8 mouse cellular contexts compared by ENCODE assay signal in genomic region chr11:98776052-98776764, GRCm38 (mm10). TPM values are rescaled to one million over a fixed set of nuclear protein-coding genes. Genes with fewer than 3 reads are reported as not detected.
DNase-seq lines count a peak whose midpoint lies in the region; ATAC-seq and TF ChIP-seq lines count a peak whose summit lies in the region.

No protein-coding gene starts in this region.

- ATAC-seq in heart, embryonic 15.5 days (replicated peaks; ENCODE audit: insufficient number of reproducible peaks, insufficient read depth, low FRiP score, low read depth): no peak
- no peak for ATAC-seq in hindbrain, embryonic 11.5 days (ENCODE audit: low FRiP score)
- no peak for ATAC-seq in midbrain, embryonic 11.5 days (ENCODE audit: low FRiP score)

- H3K9me3 ChIP-seq in heart, embryonic 15.5 days (replicated peaks): no peaks in the 10 kb centered on the region
- H3K9me3 ChIP-seq in MEL (replicated peaks; ENCODE audit: insufficient read depth, low read length): no peaks in the 10 kb centered on the region
- no peaks in the 10 kb centered on the region for H3K9me3 ChIP-seq in hindbrain, embryonic 11.5 days (ENCODE audit: control insufficient read depth, low read length)
- H3K9me3 ChIP-seq in midbrain, embryonic 11.5 days (ENCODE audit: control insufficient read depth, low read length): no peaks in the 10 kb centered on the region

- H3K27ac ChIP-seq in heart, embryonic 15.5 days: peak overlapping the region; percentile 93
- H3K27ac ChIP-seq in MEL (ENCODE audit: control insufficient read depth, low read depth, low read length): peak overlapping the region; percentile 81
- peak overlapping the region; percentile 33; the same call in 1 of the 2 replicates for H3K27ac ChIP-seq in hindbrain, embryonic 11.5 days (ENCODE audit: low read depth, low read length)
- 0 out of 2 replicates have a peak overlapping the region, but pooled peaks have one; percentile 14 for H3K27ac ChIP-seq in midbrain, embryonic 11.5 days (ENCODE audit: low read depth, low read length)

- H3K4me1 ChIP-seq in heart, embryonic 15.5 days (replicated peaks): peaks cover 61% of the 10 kb centered on the region
- peaks cover 15 to 40% of the 10 kb centered on the region in 2 experiments for H3K4me1 ChIP-seq in MEL (ENCODE audit: control insufficient read depth in 1 of 2, insufficient read depth in 2 of 2, low read length in 2 of 2)
- peaks cover 12% of the 10 kb centered on the region for H3K4me1 ChIP-seq in hindbrain, embryonic 11.5 days (replicated peaks; ENCODE audit: control insufficient read depth, insufficient read depth, low read length)
- H3K4me1 ChIP-seq in midbrain, embryonic 11.5 days (ENCODE audit: control insufficient read depth, insufficient read depth, low read length): peaks cover 40% of the 10 kb centered on the region

- peaks cover 4% of the 10 kb centered on the region for H3K36me3 ChIP-seq in heart, embryonic 15.5 days
- peaks cover 0 to 24% of the 10 kb centered on the region in 2 experiments; a peak in 2 of 4 replicates for H3K36me3 ChIP-seq in MEL (ENCODE audit: control insufficient read depth in 1 of 2, insufficient read depth in 2 of 2, low read length in 2 of 2)
- no peaks in the 10 kb centered on the region for H3K36me3 ChIP-seq in hindbrain, embryonic 11.5 days (ENCODE audit: control insufficient read depth, insufficient read depth, low read length)
- no peaks in the 10 kb centered on the region for H3K36me3 ChIP-seq in midbrain, embryonic 11.5 days (ENCODE audit: control insufficient read depth, insufficient read depth, low read length)

- H3K4me2 ChIP-seq in heart, embryonic 15.5 days: peak overlapping the region; percentile 76
- H3K4me2 ChIP-seq in hindbrain, embryonic 11.5 days (replicated peaks; ENCODE audit: low read depth, low read length): peak overlapping the region; percentile 12; the same call in 1 of the 2 replicates
- peak overlapping the region; percentile 56; the same call in 1 of the 2 replicates for H3K4me2 ChIP-seq in midbrain, embryonic 11.5 days

- TF ChIP-seq EP300 in MEL (IDR thresholded peaks at IDR 0.05; ENCODE audit: low read depth in 1 of 2, low read length in 2 of 2): no peak; a peak in 1 of 4 replicates

- TF ChIP-seq POLR2A in MEL (IDR thresholded peaks at IDR 0.05; ENCODE audit: control insufficient read depth in 1 of 2, insufficient read depth in 1 of 2, low read depth in 1 of 2, low read length in 2 of 2, poor library complexity in 1 of 2): no peak

- no peak for TF ChIP-seq CTCF in MEL (IDR thresholded peaks at IDR 0.05 in 2 of 3, conservative IDR thresholded peaks at IDR 0.05 in 1 of 3; ENCODE audit: control insufficient read depth in 1 of 3, insufficient read depth in 1 of 3, low read depth in 2 of 3, low read length in 3 of 3, poor library complexity in 1 of 3, severe bottlenecking in 1 of 3)

- H3K9ac ChIP-seq in heart, embryonic 15.5 days: peak overlapping the region; percentile 47
- H3K9ac ChIP-seq in MEL (ENCODE audit: control insufficient read depth, low read depth, low read length, poor library complexity, severe bottlenecking): peak overlapping the region; percentile 74
- H3K9ac ChIP-seq in hindbrain, embryonic 11.5 days (ENCODE audit: low read depth, low read length): peak overlapping the region; percentile 32; the same call in 1 of the 2 replicates
- H3K9ac ChIP-seq in midbrain, embryonic 11.5 days (ENCODE audit: low read length): peak overlapping the region; percentile 48

- H3K79me2 ChIP-seq in MEL (ENCODE audit: control insufficient read depth, insufficient read depth, low read length, poor library complexity): no peaks in the 10 kb centered on the region; the same call in 1 of the 2 replicates

- 19% methylated on average over 12 of the region's 12 CpGs for WGBS in heart, embryonic 15.5 days
- WGBS in hindbrain, embryonic 11.5 days: 57% methylated on average over 12 of the region's 12 CpGs
- 58% methylated on average over 12 of the region's 12 CpGs for WGBS in midbrain, embryonic 11.5 days

- TF ChIP-seq RAD21 in MEL (IDR thresholded peaks at IDR 0.05; ENCODE audit: low read depth, low read length): no peak

- no peak for DNase-seq in heart, adult 9 months (ENCODE audit: low spot score in 2 of 2)
- peak; percentile 82 for DNase-seq in MEL (ENCODE audit: low read depth, low spot score)
- no peak for DNase-seq in hindbrain, embryonic 11.5 days (ENCODE audit: low spot score)
- peak; percentile 91 for DNase-seq in midbrain, embryonic 11.5 days (ENCODE audit: low spot score, missing footprints)
- no peak for DNase-seq in cerebellum, adult 11 months
- DNase-seq in thymus, postnatal 10 days (ENCODE audit: low spot score in 2 of 2): no peak
- no peak for DNase-seq in right cerebral cortex, postnatal 14 days

- H3K4me3 ChIP-seq in heart, embryonic 15.5 days: peak overlapping the region; percentile 55
- H3K4me3 ChIP-seq in MEL (ENCODE audit: control insufficient read depth in 1 of 2, insufficient read depth in 1 of 2, low read depth in 2 of 2, low read length in 2 of 2): peak overlapping the region; percentile 27 to 57
- H3K4me3 ChIP-seq in hindbrain, embryonic 11.5 days (ENCODE audit: low read depth, low read length): no peak overlapping the region
- no peak overlapping the region for H3K4me3 ChIP-seq in midbrain, embryonic 11.5 days (ENCODE audit: low read depth, low read length)

- no peaks in the 10 kb centered on the region for H3K27me3 ChIP-seq in heart, embryonic 15.5 days
- no peaks in the 10 kb centered on the region for H3K27me3 ChIP-seq in MEL (ENCODE audit: control insufficient read depth in 1 of 2, insufficient read depth in 2 of 2, low read length in 2 of 2)
- H3K27me3 ChIP-seq in hindbrain, embryonic 11.5 days (ENCODE audit: control insufficient read depth, insufficient read depth, low read length): no peaks in the 10 kb centered on the region
- peaks cover 3% of the 10 kb centered on the region; the same call in 1 of the 2 replicates for H3K27me3 ChIP-seq in midbrain, embryonic 11.5 days (ENCODE audit: control insufficient read depth, insufficient read depth, low read length)

TF ChIP-seq in MEL, 35 proteins besides CTCF, POLR2A, EP300 and RAD21 (continues in another document):
- TF ChIP-seq ZC3H11A (IDR thresholded peaks at IDR 0.05; ENCODE audit: low read depth, low read length) (peak; percentile 15; the same call in 1 of the 2 replicates), MYC (IDR thresholded peaks at IDR 0.05; ENCODE audit: low read depth, low read length) (peak; percentile 10; the same call in 1 of the 2 replicates), ETS1 (IDR thresholded peaks at IDR 0.05; ENCODE audit: low read depth, low read length) (peak; percentile 34; the same call in 1 of the 2 replicates), RCOR1 (IDR thresholded peaks at IDR 0.05; ENCODE audit: low read depth, low read length) (peak; percentile 13; the same call in 1 of the 2 replicates), USF1 (IDR thresholded peaks at IDR 0.05; ENCODE audit: low read depth, low read length) (no peak), MXI1 (IDR thresholded peaks at IDR 0.05; ENCODE audit: low read depth, low read length) (peak; percentile 40; the same call in 1 of the 2 replicates), MAZ (IDR thresholded peaks at IDR 0.05; ENCODE audit: low read depth, low read length) (peak; percentile 67), TAL1 (IDR thresholded peaks at IDR 0.05; ENCODE audit: low read length) (no peak), NELFE (IDR thresholded peaks at IDR 0.05; ENCODE audit: low read depth, low read length) (peak; percentile 18; the same call in 1 of the 2 replicates)

RNA-seq across cellular contexts. Expression of gene Nr1d1, which starts 1.1 kb away (rescaled TPM):
- 7.0 and 7.5 TPM in 2 replicates for polyA plus RNA-seq in heart, embryonic 15.5 days (2015; fragmentation: Nextera tagmentation; extraction: Ambion mirVana)
- total RNA-seq in MEL (2012; rRNA removed): 1.9 and 2.0 TPM in 2 replicates
- polyA plus RNA-seq in MEL (2012; ENCODE audit: insufficient read depth in 1 of 2, insufficient read length in 2 of 2, low read depth in 1 of 2, low replicate concordance in 2 of 2, missing spikeins in 1 of 2): 1 to 10 TPM in 1 of 2 experiments, not detected in 1; 5.6 TPM
- 0.92 and 1.4 TPM in 2 replicates for polyA plus RNA-seq in hindbrain, embryonic 11.5 days (2014; fragmentation: Nextera tagmentation; extraction: Ambion mirVana)
- polyA plus RNA-seq in midbrain, embryonic 11.5 days (2014; fragmentation: Nextera tagmentation; extraction: Ambion mirVana): 0.93 and 1.2 TPM in 2 replicates

RNA-seq across cellular contexts. Expression of gene Msl1, which starts 19.1 kb away (rescaled TPM):
- polyA plus RNA-seq in heart, embryonic 15.5 days (2015; fragmentation: Nextera tagmentation; extraction: Ambion mirVana): 15.5 and 17.2 TPM in 2 replicates
- total RNA-seq in MEL (2012; rRNA removed): 35.0 and 37.1 TPM in 2 replicates
- 10 to 100 TPM in 1 of 2 experiments, not detected in 1; 49.4 TPM for polyA plus RNA-seq in MEL (2012; ENCODE audit: insufficient read depth in 1 of 2, insufficient read length in 2 of 2, low read depth in 1 of 2, low replicate concordance in 2 of 2, missing spikeins in 1 of 2)
- polyA plus RNA-seq in hindbrain, embryonic 11.5 days (2014; fragmentation: Nextera tagmentation; extraction: Ambion mirVana): 25.0 and 28.0 TPM in 2 replicates
- 24.0 and 25.1 TPM in 2 replicates for polyA plus RNA-seq in midbrain, embryonic 11.5 days (2014; fragmentation: Nextera tagmentation; extraction: Ambion mirVana)

RNA-seq across cellular contexts. Expression of gene Casc3, which starts 28.5 kb away (rescaled TPM):
- 21.3 and 27.6 TPM in 2 replicates for polyA plus RNA-seq in heart, embryonic 15.5 days (2015; fragmentation: Nextera tagmentation; extraction: Ambion mirVana)
- total RNA-seq in MEL (2012; rRNA removed): 18.2 and 20.9 TPM in 2 replicates
- 10 to 100 TPM; 58.6 to 61.0 TPM for polyA plus RNA-seq in MEL (2012; ENCODE audit: insufficient read depth in 1 of 2, insufficient read length in 2 of 2, low read depth in 1 of 2, low replicate concordance in 2 of 2, missing spikeins in 1 of 2)
- polyA plus RNA-seq in hindbrain, embryonic 11.5 days (2014; fragmentation: Nextera tagmentation; extraction: Ambion mirVana): 44.6 and 49.6 TPM in 2 replicates
- 51.9 and 53.1 TPM in 2 replicates for polyA plus RNA-seq in midbrain, embryonic 11.5 days (2014; fragmentation: Nextera tagmentation; extraction: Ambion mirVana)

RNA-seq across cellular contexts. Expression of gene Thra, which starts 35.8 kb away (rescaled TPM):
- polyA plus RNA-seq in heart, embryonic 15.5 days (2015; fragmentation: Nextera tagmentation; extraction: Ambion mirVana): 34.8 and 39.5 TPM in 2 replicates
- total RNA-seq in MEL (2012; rRNA removed): 22.0 and 29.6 TPM in 2 replicates
- polyA plus RNA-seq in MEL (2012; ENCODE audit: insufficient read depth in 1 of 2, insufficient read length in 2 of 2, low read depth in 1 of 2, low replicate concordance in 2 of 2, missing spikeins in 1 of 2): 10 to 100 TPM in 1 of 2 experiments, not detected in 1; 50.9 TPM
- 34.7 and 41.4 TPM in 2 replicates for polyA plus RNA-seq in hindbrain, embryonic 11.5 days (2014; fragmentation: Nextera tagmentation; extraction: Ambion mirVana)
- polyA plus RNA-seq in midbrain, embryonic 11.5 days (2014; fragmentation: Nextera tagmentation; extraction: Ambion mirVana): 21.9 and 23.7 TPM in 2 replicates

RNA-seq across cellular contexts. Expression of gene Med24, which starts 47.0 kb away (rescaled TPM):
- 33.5 and 43.0 TPM in 2 replicates for polyA plus RNA-seq in heart, embryonic 15.5 days (2015; fragmentation: Nextera tagmentation; extraction: Ambion mirVana)
- total RNA-seq in MEL (2012; rRNA removed): 37.5 and 41.4 TPM in 2 replicates
- polyA plus RNA-seq in MEL (2012; ENCODE audit: insufficient read depth in 1 of 2, insufficient read length in 2 of 2, low read depth in 1 of 2, low replicate concordance in 2 of 2, missing spikeins in 1 of 2): 10 to 100 TPM in 1 of 2 experiments, not detected in 1; 89.8 TPM
- polyA plus RNA-seq in hindbrain, embryonic 11.5 days (2014; fragmentation: Nextera tagmentation; extraction: Ambion mirVana): 47.3 and 60.8 TPM in 2 replicates
- 66.1 and 67.1 TPM in 2 replicates for polyA plus RNA-seq in midbrain, embryonic 11.5 days (2014; fragmentation: Nextera tagmentation; extraction: Ambion mirVana)

Comparison
In these comparisons a context has a peak if more than half of its experiments do, and no peak if none do; other contexts are left out.
1. H3K27ac ChIP-seq: peak in every context shown above with its lines; median percentile 93 in heart, embryonic 15.5 days; 81 in MEL; 33 in hindbrain, embryonic 11.5 days; 14 in midbrain, embryonic 11.5 days.
2. H3K4me2 ChIP-seq: peak in every context shown above with its lines; median percentile 76 in heart, embryonic 15.5 days; 56 in midbrain, embryonic 11.5 days; 12 in hindbrain, embryonic 11.5 days.
3. H3K4me3 ChIP-seq: peak in heart, embryonic 15.5 days (single experiment) and MEL (2 of 2); none in hindbrain, embryonic 11.5 days (single experiment) and midbrain, embryonic 11.5 days (single experiment).
4. DNase-seq: peak in MEL (single experiment) and midbrain, embryonic 11.5 days (single experiment); none in heart, adult 9 months (0 of 2), hindbrain, embryonic 11.5 days (single experiment), cerebellum, adult 11 months (single experiment), thymus, postnatal 10 days (0 of 2) and right cerebral cortex, postnatal 14 days (single experiment).
5. Peak in every context shown above with its lines, with median percentiles within 50 percentile points of each other: H3K9ac ChIP-seq.